Mouse (Mus musculus): ENCODE measurements at regions not wholly inside any gene's neighbourhood (a gene's known extent, or its start where the extent isn't known, plus 50 kb on each side); places are given as distances from the start of the nearest gene placed in this dataset.
"Not testable (repeated sequence)": the region's sequence is repeated elsewhere in the genome, so short reads cannot be mapped to it uniquely, and the experiment has no call there.

GRCm38 (mm10) chr14:120815126-120815525 lies 95.9 kb upstream of the Ipo5 start:
- not testable (repeated sequence) for DNase-seq (ENCODE audit: low spot score in 2 of 2)

GRCm38 (mm10) chr14:120816529-120816928 lies 94.5 kb upstream of the Ipo5 start:
- no peak for DNase-seq (ENCODE audit: low spot score in 2 of 2)

GRCm38 (mm10) chr14:120826187-120826586 lies 84.8 kb upstream of the Ipo5 start:
- DNase-seq (ENCODE audit: low spot score in 2 of 2), result no peak

GRCm38 (mm10) chr14:120830389-120830835 lies 80.6 kb upstream of the Ipo5 start:
- DNase-seq (ENCODE audit: low spot score in 2 of 2), result not testable (repeated sequence)

GRCm38 (mm10) chr14:120831397-120831796 lies 79.6 kb upstream of the Ipo5 start:
- DNase-seq (ENCODE audit: low spot score in 2 of 2), result no peak

DNA sequence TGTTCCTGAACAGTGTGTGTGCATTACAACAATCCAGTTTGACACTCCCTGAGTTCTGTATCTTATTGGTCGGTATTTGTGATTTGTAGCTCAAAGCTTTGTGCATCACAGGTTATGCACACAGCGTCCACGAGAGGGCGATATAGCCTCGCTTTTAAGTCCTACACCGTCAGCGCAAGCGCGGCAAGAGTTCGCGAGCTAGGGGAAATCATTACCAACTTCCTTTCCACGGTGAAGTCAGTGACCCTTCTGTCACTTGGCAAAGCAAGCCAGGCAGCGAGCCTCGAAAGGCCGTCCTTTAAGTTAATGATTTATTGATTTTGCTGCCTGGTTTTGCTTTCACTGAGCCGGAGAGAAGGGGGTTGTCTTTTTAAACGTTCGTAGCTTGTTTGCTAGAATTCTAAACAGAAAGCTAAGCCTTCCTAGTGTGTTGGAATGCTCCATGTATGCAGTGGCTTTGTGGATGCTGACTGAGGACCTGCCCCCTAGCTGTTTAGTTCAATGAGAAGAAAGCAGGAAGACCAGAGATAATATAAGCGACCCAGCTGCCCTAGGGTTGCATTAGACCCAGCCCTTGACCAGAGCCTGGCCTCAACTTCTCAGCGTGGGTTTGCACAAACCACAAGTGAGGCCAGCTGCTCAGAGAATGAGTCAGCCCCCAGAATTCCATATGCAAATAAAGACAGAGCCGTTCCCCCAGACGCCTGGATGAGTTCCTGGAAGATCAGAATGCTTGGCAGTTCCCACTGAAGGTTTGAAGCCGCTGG lies 79.0 kb upstream of the Ipo5 start:
- DNase-seq (ENCODE audit: low spot score in 2 of 2), result peak; percentile 87 to 88

- no peak for DNase-seq (ENCODE audit: low spot score in 2 of 2)
These were observed 76.2 kb upstream of the Ipo5 start for GRCm38 (mm10) chr14:120834821-120835220.

DNA sequence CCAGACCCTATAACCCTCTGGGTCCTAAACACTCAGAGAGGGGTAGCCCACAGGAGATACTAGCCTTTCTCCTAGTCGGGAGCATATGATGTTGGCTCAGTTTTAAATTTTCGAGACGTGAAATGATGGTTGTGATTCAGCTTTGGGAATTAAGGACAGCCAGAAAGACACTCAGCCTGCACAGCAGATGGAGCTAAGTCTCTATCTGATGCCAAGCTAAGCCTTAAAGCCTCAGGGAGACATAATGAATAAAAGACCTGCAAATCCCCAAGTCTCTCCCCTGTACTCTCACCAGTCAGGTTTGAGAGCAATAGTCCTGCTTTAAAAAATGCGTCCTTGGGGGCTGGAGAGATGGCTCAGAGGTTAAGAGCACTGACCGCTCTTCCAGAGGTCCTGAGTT lies 75.3 kb upstream of the Ipo5 start:
- no peak for DNase-seq (ENCODE audit: low spot score in 2 of 2)

GRCm38 (mm10) chr14:120836535-120837316 lies 74.3 kb upstream of the Ipo5 start:
- no peak for DNase-seq (ENCODE audit: low spot score in 2 of 2)

- no peak for DNase-seq (ENCODE audit: low spot score in 2 of 2)
These were observed 70.1 kb upstream of the Ipo5 start for GRCm38 (mm10) chr14:120840900-120841299.

DNA sequence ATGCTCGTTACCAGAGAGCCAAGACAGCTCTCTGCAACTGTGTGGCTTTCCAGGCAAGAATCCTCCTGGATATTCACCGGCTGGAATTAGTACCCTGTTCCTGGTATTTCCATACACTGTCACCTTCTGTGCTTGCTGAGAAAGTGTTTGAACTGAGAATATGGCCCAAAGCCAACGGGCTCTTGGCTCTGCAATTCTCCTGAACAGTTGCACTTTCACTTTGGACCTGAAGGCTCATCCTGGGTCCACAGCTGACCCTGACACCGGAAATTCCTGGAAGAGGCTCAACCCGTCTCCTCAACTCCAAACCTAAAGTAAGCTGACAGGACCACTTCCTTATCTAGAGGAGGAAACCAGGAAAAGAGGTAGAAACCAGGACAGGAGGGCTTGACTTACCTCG lies 69.7 kb upstream of the Ipo5 start:
- DNase-seq (ENCODE audit: low spot score in 2 of 2), result peak in 1 of 2 experiments; percentile 20

DNA sequence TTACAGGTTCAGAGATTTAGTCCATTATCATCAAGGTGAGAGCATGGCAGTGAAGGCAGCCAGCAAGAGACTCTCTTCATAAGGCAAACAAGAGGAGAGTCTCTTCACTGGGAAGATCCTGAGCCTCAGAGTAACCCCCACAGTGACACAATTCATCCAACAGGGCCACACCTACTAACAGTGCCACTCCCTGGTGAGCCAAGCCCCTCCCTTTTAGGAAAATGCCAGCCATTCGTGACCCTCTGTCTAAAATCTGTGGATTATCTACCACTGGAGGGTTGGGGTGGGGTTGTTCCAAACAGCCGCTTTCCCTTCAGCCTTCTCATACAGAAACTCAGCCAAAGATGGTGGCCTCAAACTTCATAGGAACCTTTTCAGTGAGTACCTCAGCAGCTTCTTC lies 65.9 kb upstream of the Ipo5 start:
- DNase-seq (ENCODE audit: low spot score in 2 of 2), result no peak

DNA sequence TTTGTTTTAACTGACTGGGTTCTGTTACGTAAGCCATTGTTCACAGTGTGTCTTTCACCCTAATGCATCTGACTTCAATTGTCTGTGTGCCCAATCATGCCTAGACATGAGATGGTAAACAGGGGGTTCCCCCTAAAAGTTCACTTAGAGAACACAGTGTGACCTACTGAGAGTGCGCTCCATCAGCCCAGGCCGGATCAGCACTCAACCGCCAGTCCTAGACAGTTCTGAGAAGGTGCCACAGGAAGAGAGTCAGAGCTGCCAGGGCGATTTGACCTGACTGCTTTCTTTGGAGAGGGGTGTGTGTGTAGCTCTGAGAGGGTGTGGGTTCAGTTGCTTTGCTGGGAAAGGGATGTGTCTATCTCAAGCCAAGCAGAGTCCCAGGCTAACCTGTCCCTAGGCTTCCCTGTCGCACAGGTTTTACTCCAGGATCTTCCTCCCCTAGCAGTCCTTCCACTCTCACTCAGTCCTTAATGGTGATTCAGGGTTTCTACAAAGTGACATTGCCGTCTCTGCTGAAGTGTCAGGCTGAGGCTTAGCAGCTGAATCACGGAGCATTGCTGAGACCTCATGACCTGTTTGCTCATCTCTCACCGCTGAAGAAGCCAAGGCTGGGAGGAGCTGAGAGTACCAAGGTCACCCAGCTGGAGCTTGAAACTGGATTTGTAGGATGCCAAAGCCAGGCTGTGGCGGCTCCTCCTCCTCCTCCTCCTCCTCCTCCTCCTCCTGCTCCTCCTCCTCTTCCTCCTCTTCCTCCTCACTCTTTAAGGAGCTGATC lies 64.8 kb upstream of the Ipo5 start:
- peak in 1 of 2 experiments; percentile 36 for DNase-seq (ENCODE audit: low spot score in 2 of 2)

DNA sequence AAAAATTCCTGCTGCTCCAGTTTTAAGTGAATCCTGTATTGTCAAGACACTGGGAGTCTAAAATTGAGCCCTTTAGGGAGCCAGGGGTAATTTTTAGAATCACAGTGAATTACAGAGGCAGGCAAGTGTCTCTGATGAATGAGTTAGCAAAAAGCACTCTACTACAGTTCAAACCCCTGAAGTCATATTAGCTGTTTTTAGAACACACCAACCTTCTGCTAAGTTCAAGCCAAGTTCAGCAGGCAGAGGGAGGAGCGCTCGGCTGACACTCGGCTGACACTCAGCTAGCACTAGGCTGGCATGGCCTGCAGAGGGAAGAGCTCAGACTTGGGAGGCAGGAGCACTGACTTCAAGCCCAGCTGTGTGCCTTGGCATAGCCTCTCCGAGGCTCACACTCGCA lies 64.0 kb upstream of the Ipo5 start:
- peak in 1 of 2 experiments; percentile 27 for DNase-seq (ENCODE audit: low spot score in 2 of 2)

- DNase-seq (ENCODE audit: low spot score in 2 of 2), result no peak
These were observed 62.7 kb upstream of the Ipo5 start for GRCm38 (mm10) chr14:120848083-120848951.

GRCm38 (mm10) chr14:120849159-120849558 lies 61.9 kb upstream of the Ipo5 start:
- no peak for DNase-seq (ENCODE audit: low spot score in 2 of 2)

DNA sequence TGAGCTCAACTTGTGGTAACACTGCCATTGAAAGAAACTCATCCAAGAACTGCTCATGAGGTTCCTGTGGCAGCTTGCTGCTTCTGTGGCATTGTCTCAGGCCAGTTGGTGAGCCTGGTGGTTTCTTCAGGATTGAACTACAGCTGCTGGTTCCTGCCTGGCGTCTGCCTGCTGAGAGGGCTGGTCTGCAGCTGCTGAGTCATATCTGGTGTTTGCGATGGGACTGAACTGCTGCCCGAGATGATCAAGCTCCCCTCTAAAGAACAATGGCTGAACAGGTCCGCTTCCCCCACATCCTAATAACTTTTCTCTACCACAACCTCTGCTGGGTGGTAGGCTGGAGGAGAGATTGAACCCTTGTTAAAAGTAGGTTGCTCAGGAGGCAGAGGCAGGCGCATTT lies 57.4 kb upstream of the Ipo5 start:
- no peak for DNase-seq (ENCODE audit: low spot score in 2 of 2)

- no peak for DNase-seq (ENCODE audit: low spot score in 2 of 2)
These were observed 56.5 kb upstream of the Ipo5 start for GRCm38 (mm10) chr14:120854559-120854958.

DNA sequence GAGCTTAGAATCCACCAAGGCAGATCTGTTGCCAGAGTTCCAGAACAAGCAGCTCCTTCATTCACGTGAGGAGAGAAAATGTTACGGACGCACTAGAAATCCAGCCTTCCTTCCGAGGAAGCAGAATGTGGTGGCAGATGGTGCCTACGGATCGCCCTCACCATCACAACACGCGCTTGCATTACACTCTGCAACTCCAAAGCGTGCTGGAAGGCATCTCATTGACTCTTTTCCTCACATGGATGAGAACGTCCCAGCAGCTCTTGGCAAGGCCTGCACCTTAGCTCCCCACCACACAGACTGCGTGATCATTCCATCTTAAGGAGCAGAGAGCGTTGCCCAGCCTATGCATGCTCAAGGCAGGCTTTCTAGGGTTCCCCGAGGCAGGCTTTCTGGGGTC lies 55.8 kb upstream of the Ipo5 start:
- no peak for DNase-seq (ENCODE audit: low spot score in 2 of 2)
